Mouse (Mus musculus): ENCODE data around the gene Morn1.

GRCm38 (mm10) chr4:155130616-155131015, 44.2 kb downstream of the Morn1 start:
- TF ChIP-seq CTCF (IDR thresholded peaks at IDR 0.05): no peak
- no peak for TF ChIP-seq EP300 (IDR thresholded peaks at IDR 0.05)

Data from lung, postnatal 0 days (tissue).